Mouse (Mus musculus) stomach, embryonic 15.5 days (tissue): ENCODE measurements around the gene Fas. TPM values are rescaled to one million over a fixed set of nuclear protein-coding genes. Genes with fewer than 3 reads are reported as not detected.

Experiments used
- ATAC-seq: fragments of 200-750 bp; cut with Nextera tagmentation; 2 replicates; pipeline ENCODE4 v1.8.0; 2017; ENCODE audit warnings: low read depth, moderate number of reproducible peaks, moderate TSS enrichment; ENCODE audit not compliant: insufficient read depth, low FRiP score
- H3K27ac ChIP-seq: fragments of 300-500 bp; sonication (generic); 2 replicates; pipeline ENCODE4 v1.5.1; 2015; ENCODE audit warnings: mild to moderate bottlenecking, inconsistent platforms
- H3K27me3 ChIP-seq: fragments of 300-500 bp; sonication (generic); replicated peaks from 2 replicates; pipeline ENCODE4 v1.6.1; 2015; ENCODE audit warnings: inconsistent platforms
- H3K36me3 ChIP-seq: fragments of 300-500 bp; sonication (generic); 2 replicates; pipeline ENCODE4 v1.6.1; 2015; ENCODE audit warnings: inconsistent platforms
- H3K4me1 ChIP-seq: fragments of 300-500 bp; sonication (generic); 2 replicates; pipeline ENCODE4 v1.6.1; 2015; ENCODE audit warnings: inconsistent platforms
- H3K4me2 ChIP-seq: fragments of 300-500 bp; sonication (generic); 2 replicates; pipeline ENCODE4 v1.6.1; 2015; ENCODE audit warnings: mild to moderate bottlenecking, inconsistent platforms
- H3K4me3 ChIP-seq: fragments of 300-500 bp; sonication (generic); replicated peaks from 2 replicates; pipeline ENCODE4 v1.5.1; 2015; ENCODE audit warnings: inconsistent platforms
- H3K9ac ChIP-seq: fragments of 300-500 bp; sonication (generic); 2 replicates; pipeline ENCODE4 v1.6.1; 2015; ENCODE audit warnings: inconsistent platforms
- H3K9me3 ChIP-seq: fragments of 300-500 bp; sonication (generic); 2 replicates; pipeline ENCODE4 v1.6.1; 2016; ENCODE audit warnings: inconsistent platforms
- WGBS: fragments of 180-500 bp; shearing (Covaris S2); methylation state at CpG from one replicate; pipeline ENCODE4 v1.1.7; 2015; 5-methylcytosine and 5-hydroxymethylcytosine counted together
- polyA plus RNA-seq: library from polyadenylated mRNA; unstranded; fragments of >200 nt; fragmentation: Nextera tagmentation; extraction: Ambion mirVana; gene quantifications from 2 replicates; pipeline ENCODE4 v1.2.1, GENCODE M21; 2015

The Fas gene
- polyA plus RNA-seq, 1 experiment from 2014 or later: 4.9 TPM

- Histone ChIP-seq H3K9ac (no peak overlapping the region), H3K4me2 (no peak overlapping the region), H3K36me3 (no peaks in the 10 kb centered on the region), H3K4me3 (no peak overlapping the region), H3K27me3 (no peaks in the 10 kb centered on the region), H3K27ac (no peak overlapping the region), H3K4me1 (no peaks in the 10 kb centered on the region), H3K9me3 (no peaks in the 10 kb centered on the region)
- ATAC-seq: no peak
- WGBS: 84% methylated on average over 6 of the region's 6 CpGs
These were observed 16.3 kb downstream of the Fas start for GRCm38 (mm10) chr19:34306794-34307193.

- Histone ChIP-seq H3K27ac (no peak overlapping the region), H3K4me2 (no peak overlapping the region), H3K4me3 (no peak overlapping the region), H3K9ac (no peak overlapping the region), H3K4me1 (0 out of 2 replicates have a peak, but pooled peaks cover 3% of the 10 kb centered on the region), H3K9me3 (no peaks in the 10 kb centered on the region), H3K36me3 (no peaks in the 10 kb centered on the region), H3K27me3 (no peaks in the 10 kb centered on the region)
- no peak for ATAC-seq
- 37% methylated on average over 5 of the region's 5 CpGs for WGBS
These were observed 21.8 kb downstream of the Fas start for GRCm38 (mm10) chr19:34312151-34312728.

GRCm38 (mm10) chr19:34328051-34328450, 37.6 kb downstream of the Fas start:
- no peak overlapping the region for H3K9ac ChIP-seq
- 62% methylated on average over 3 of the region's 3 CpGs for WGBS
- H3K27me3 ChIP-seq: no peaks in the 10 kb centered on the region
- H3K4me1 ChIP-seq: no peaks in the 10 kb centered on the region
- H3K27ac ChIP-seq: no peak overlapping the region
- H3K36me3 ChIP-seq: no peaks in the 10 kb centered on the region
- H3K4me3 ChIP-seq: no peak overlapping the region
- no peak for ATAC-seq
- H3K9me3 ChIP-seq: no peaks in the 10 kb centered on the region
- H3K4me2 ChIP-seq: no peak overlapping the region

GRCm38 (mm10) chr19:34334300-34334699, 43.8 kb downstream of the Fas start:
- H3K4me3 ChIP-seq: no peak overlapping the region
- H3K4me2 ChIP-seq: no peak overlapping the region
- ATAC-seq: no peak
- no peaks in the 10 kb centered on the region for H3K36me3 ChIP-seq
- H3K27me3 ChIP-seq: no peaks in the 10 kb centered on the region
- no peaks in the 10 kb centered on the region for H3K4me1 ChIP-seq
- WGBS: 2% methylated on average over 2 of the region's 2 CpGs
- no peaks in the 10 kb centered on the region for H3K9me3 ChIP-seq
- no peak overlapping the region for H3K9ac ChIP-seq
- no peak overlapping the region for H3K27ac ChIP-seq

- no peak overlapping the region for H3K9ac ChIP-seq
- 0 out of 2 replicates have a peak, but pooled peaks cover 4% of the 10 kb centered on the region for H3K4me1 ChIP-seq
- H3K4me2 ChIP-seq: no peak overlapping the region
- no peaks in the 10 kb centered on the region for H3K36me3 ChIP-seq
- no peaks in the 10 kb centered on the region for H3K9me3 ChIP-seq
- no peaks in the 10 kb centered on the region for H3K27me3 ChIP-seq
- ATAC-seq: no peak
- 80% methylated on average over 2 of the region's 2 CpGs for WGBS
- no peak overlapping the region for H3K4me3 ChIP-seq
- no peak overlapping the region for H3K27ac ChIP-seq
These were observed 54.2 kb downstream of the Fas start for GRCm38 (mm10) chr19:34344702-34345101.

GRCm38 (mm10) chr19:34345616-34346267, 55.3 kb downstream of the Fas start:
- Histone ChIP-seq H3K36me3 (no peaks in the 10 kb centered on the region), H3K9me3 (no peaks in the 10 kb centered on the region), H3K4me1 (0 out of 2 replicates have a peak, but pooled peaks cover 4% of the 10 kb centered on the region), H3K4me2 (peak overlapping the region; percentile 10; the same call in 1 of the 2 replicates), H3K9ac (no peak overlapping the region), H3K27me3 (no peaks in the 10 kb centered on the region), H3K27ac (peak overlapping the region; percentile 63), H3K4me3 (no peak overlapping the region)
- ATAC-seq: no peak
- WGBS: 38% methylated on average over 8 of the region's 8 CpGs

- 10% methylated on average over 3 of the region's 3 CpGs for WGBS
- Histone ChIP-seq H3K27me3 (no peaks in the 10 kb centered on the region), H3K27ac (no peak overlapping the region), H3K9me3 (no peaks in the 10 kb centered on the region), H3K4me2 (no peak overlapping the region), H3K9ac (no peak overlapping the region), H3K36me3 (no peaks in the 10 kb centered on the region), H3K4me1 (no peaks in the 10 kb centered on the region), H3K4me3 (no peak overlapping the region)
- no peak for ATAC-seq
These were observed 62.9 kb downstream of the Fas start for GRCm38 (mm10) chr19:34353291-34353805.

- no peak overlapping the region for H3K4me3 ChIP-seq
- H3K4me1 ChIP-seq: no peaks in the 10 kb centered on the region
- no peak overlapping the region for H3K27ac ChIP-seq
- WGBS: 92% methylated on average over 1 of the region's 1 CpGs
- no peak overlapping the region for H3K9ac ChIP-seq
- no peak for ATAC-seq
- no peak overlapping the region for H3K4me2 ChIP-seq
- no peaks in the 10 kb centered on the region for H3K36me3 ChIP-seq
- H3K9me3 ChIP-seq: no peaks in the 10 kb centered on the region
- H3K27me3 ChIP-seq: no peaks in the 10 kb centered on the region
These were observed 72.2 kb downstream of the Fas start for GRCm38 (mm10) chr19:34362639-34363038.

- 0 out of 2 replicates have a peak, but pooled peaks have one; percentile 43 for ATAC-seq
- Histone ChIP-seq H3K36me3 (no peaks in the 10 kb centered on the region), H3K9me3 (no peaks in the 10 kb centered on the region), H3K27me3 (no peaks in the 10 kb centered on the region), H3K4me1 (no peaks in the 10 kb centered on the region), H3K27ac (peak overlapping the region; percentile 54; the same call in 1 of the 2 replicates), H3K4me3 (no peak overlapping the region), H3K9ac (no peak overlapping the region), H3K4me2 (no peak overlapping the region)
- 41% methylated on average over 1 of the region's 1 CpGs for WGBS
These were observed 79.1 kb downstream of the Fas start for GRCm38 (mm10) chr19:34369551-34369950.

- WGBS: 45% methylated on average over 3 of the region's 3 CpGs
These were observed 79.9 kb downstream of the Fas start for GRCm38 (mm10) chr19:34370397-34370796.

More at GRCm38 (mm10) chr19:34370397-34370796, 79.9 kb downstream of the Fas start:
- H3K9me3 ChIP-seq: no peaks in the 10 kb centered on the region
- H3K4me3 ChIP-seq: no peak overlapping the region
- no peak overlapping the region for H3K27ac ChIP-seq
- ATAC-seq: no peak
- no peaks in the 10 kb centered on the region for H3K27me3 ChIP-seq
- H3K4me1 ChIP-seq: no peaks in the 10 kb centered on the region
- no peak overlapping the region for H3K9ac ChIP-seq
- H3K36me3 ChIP-seq: no peaks in the 10 kb centered on the region
- H3K4me2 ChIP-seq: no peak overlapping the region
